Mouse (Mus musculus) MEL (cell line): ENCODE data around the gene Arhgap28. TPM values are rescaled to one million over a fixed set of nuclear protein-coding genes. Genes with fewer than 3 reads are reported as not detected.

ENCODE experiments used
- DNase-seq: peaks from one replicate; pipeline ENCODE4 v3.0.0; 2011; ENCODE audit warnings: low read depth, low spot score
- H3K27ac ChIP-seq: 2 replicates; pipeline ENCODE4 v1.5.1; 2012; ENCODE audit warnings: low read depth, mild to moderate bottlenecking, control low read depth, low read length, moderate library complexity; ENCODE audit not compliant: control insufficient read depth
- H3K27me3 ChIP-seq, 2 experiments: fragments of 150-350 bp in 1 of 2; sonication (generic) in 1 of 2; 2 replicates each; pipeline ENCODE4 v1.6.1; 2012; ENCODE audit warnings: low read length in 2 of 2, mild to moderate bottlenecking in 2 of 2, improper control_type of control experiment in 1 of 2, moderate library complexity in 1 of 2; ENCODE audit not compliant: insufficient read depth in 2 of 2, control insufficient read depth in 1 of 2
- H3K36me3 ChIP-seq, 2 experiments: 2 replicates each; pipeline ENCODE4 v1.6.1; 2012 to 2014; ENCODE audit warnings: low read length in 2 of 2, improper control_type of control experiment in 1 of 2, inconsistent platforms in 1 of 2, mild to moderate bottlenecking in 1 of 2; ENCODE audit not compliant: insufficient read depth in 2 of 2, control insufficient read depth in 1 of 2
- H3K4me1 ChIP-seq, 2 experiments: fragments of 150-350 bp in 1 of 2; sonication (generic) in 1 of 2; 2 replicates each; pipeline ENCODE4 v1.6.1; 2012; ENCODE audit warnings: low read length in 2 of 2, improper control_type of control experiment in 1 of 2, mild to moderate bottlenecking in 1 of 2; ENCODE audit not compliant: insufficient read depth in 2 of 2, control insufficient read depth in 1 of 2
- H3K4me3 ChIP-seq, 2 experiments: fragments of 150-350 bp in 1 of 2; sonication (generic) in 1 of 2; 2 replicates each; pipeline ENCODE4 v1.5.1; 2012; ENCODE audit warnings: low read depth in 2 of 2, low read length in 2 of 2, mild to moderate bottlenecking in 2 of 2, moderate library complexity in 2 of 2, control low read depth in 1 of 2, improper control_type of control experiment in 1 of 2; ENCODE audit not compliant: control insufficient read depth in 1 of 2, insufficient read depth in 1 of 2
- H3K79me2 ChIP-seq: 2 replicates; pipeline ENCODE4 v1.6.1; 2012; ENCODE audit warnings: mild to moderate bottlenecking, low read length, moderate library complexity; ENCODE audit not compliant: control insufficient read depth, poor library complexity, insufficient read depth
- H3K9ac ChIP-seq: 2 replicates; pipeline ENCODE4 v1.6.1; 2012; ENCODE audit warnings: low read depth, mild to moderate bottlenecking, control low read depth, low read length, moderate library complexity; ENCODE audit not compliant: control insufficient read depth, poor library complexity, severe bottlenecking
- H3K9me3 ChIP-seq: fragments of 150-350 bp; sonication (generic); replicated peaks from 2 replicates; pipeline ENCODE4 v1.6.1; 2012; ENCODE audit warnings: mild to moderate bottlenecking, low read length, improper control_type of control experiment, moderate library complexity; ENCODE audit not compliant: insufficient read depth
- BHLHE40 ChIP-seq: IDR thresholded peaks from 2 replicates; pipeline ENCODE4 v1.6.1; 2012; ENCODE audit warnings: low read depth, mild to moderate bottlenecking, inconsistent platforms, low read length, improper control_type of control experiment, borderline replicate concordance
- CHD1 ChIP-seq: IDR thresholded peaks from 2 replicates; pipeline ENCODE4 v1.6.1; 2012; ENCODE audit warnings: low read depth, mild to moderate bottlenecking, inconsistent platforms, low read length, improper control_type of control experiment
- E2F4 ChIP-seq: IDR thresholded peaks from 2 replicates; pipeline ENCODE4 v1.6.1; 2011; ENCODE audit warnings: low read depth, low read length, improper control_type of control experiment, borderline replicate concordance
- ELF1 ChIP-seq: IDR thresholded peaks from 2 replicates; pipeline ENCODE4 v1.6.1; 2014; ENCODE audit warnings: low read depth, mild to moderate bottlenecking, inconsistent platforms, low read length, improper control_type of control experiment, moderate library complexity
- EP300 ChIP-seq, 2 experiments: IDR thresholded peaks; 2 replicates each; pipeline ENCODE4 v1.6.1; 2011; ENCODE audit warnings: improper control_type of control experiment in 2 of 2, low read length in 2 of 2, low read depth in 1 of 2, mild to moderate bottlenecking in 1 of 2
- GABPA ChIP-seq: IDR thresholded peaks from 2 replicates; pipeline ENCODE4 v1.6.1; 2012; ENCODE audit warnings: low read depth, mild to moderate bottlenecking, inconsistent platforms, low read length, improper control_type of control experiment, moderate library complexity
- JUND ChIP-seq: IDR thresholded peaks from 2 replicates; pipeline ENCODE4 v1.6.1; 2011; ENCODE audit warnings: low read depth, mild to moderate bottlenecking, improper control_type of control experiment, low read length
- KAT2A ChIP-seq: conservative IDR thresholded peaks from 2 replicates; pipeline ENCODE4 v1.6.1; 2012; ENCODE audit warnings: low read depth, low read length, improper control_type of control experiment, inconsistent platforms
- MAX ChIP-seq: IDR thresholded peaks from 2 replicates; pipeline ENCODE4 v1.6.1; 2011; ENCODE audit warnings: low read length, improper control_type of control experiment
- MAZ ChIP-seq: IDR thresholded peaks from 2 replicates; pipeline ENCODE4 v1.6.1; 2012; ENCODE audit warnings: low read depth, mild to moderate bottlenecking, inconsistent platforms, low read length, improper control_type of control experiment
- MXI1 ChIP-seq: IDR thresholded peaks from 2 replicates; pipeline ENCODE4 v1.6.1; 2011; ENCODE audit warnings: mild to moderate bottlenecking, low read depth, low read length, improper control_type of control experiment
- MYB ChIP-seq: IDR thresholded peaks from 2 replicates; pipeline ENCODE4 v1.6.1; 2011; ENCODE audit warnings: mild to moderate bottlenecking, low read depth, low read length, improper control_type of control experiment
- NELFE ChIP-seq: IDR thresholded peaks from 2 replicates; pipeline ENCODE4 v1.6.1; 2011; ENCODE audit warnings: low read depth, low read length, improper control_type of control experiment
- NRF1 ChIP-seq: IDR thresholded peaks from 2 replicates; pipeline ENCODE4 v1.6.1; 2014; ENCODE audit warnings: low read depth, mild to moderate bottlenecking, inconsistent platforms, low read length, improper control_type of control experiment, moderate library complexity; ENCODE audit not compliant: poor library complexity, insufficient read depth, severe bottlenecking
- RAD21 ChIP-seq: IDR thresholded peaks from 2 replicates; pipeline ENCODE4 v1.6.1; 2011; ENCODE audit warnings: mild to moderate bottlenecking, low read depth, low read length, improper control_type of control experiment
- RCOR1 ChIP-seq: IDR thresholded peaks from 2 replicates; pipeline ENCODE4 v1.6.1; 2012; ENCODE audit warnings: low read depth, mild to moderate bottlenecking, inconsistent platforms, low read length, improper control_type of control experiment
- SIN3A ChIP-seq: IDR thresholded peaks from 2 replicates; pipeline ENCODE4 v1.6.1; 2012; ENCODE audit warnings: low read length, improper control_type of control experiment, inconsistent platforms
- SMC3 ChIP-seq: IDR thresholded peaks from 2 replicates; pipeline ENCODE4 v1.6.1; 2011; ENCODE audit warnings: low read depth, low read length, improper control_type of control experiment
- TAL1 ChIP-seq: IDR thresholded peaks from 2 replicates; pipeline ENCODE4 v1.6.1; 2012; ENCODE audit warnings: mild to moderate bottlenecking, inconsistent platforms, low read length, moderate library complexity, mixed read lengths
- TCF12 ChIP-seq: IDR thresholded peaks from 2 replicates; pipeline ENCODE4 v1.6.1; 2014; ENCODE audit warnings: low read depth, mild to moderate bottlenecking, inconsistent platforms, low read length, improper control_type of control experiment, moderate library complexity
- UBTF ChIP-seq: IDR thresholded peaks from 2 replicates; pipeline ENCODE4 v1.6.1; 2012; ENCODE audit warnings: low read depth, mild to moderate bottlenecking, inconsistent platforms, low read length, improper control_type of control experiment, moderate library complexity, borderline replicate concordance; ENCODE audit not compliant: insufficient read depth
- USF1 ChIP-seq: IDR thresholded peaks from 2 replicates; pipeline ENCODE4 v1.6.1; 2014; ENCODE audit warnings: low read depth, mild to moderate bottlenecking, inconsistent platforms, low read length, improper control_type of control experiment, moderate library complexity
- ZC3H11A ChIP-seq: IDR thresholded peaks from 2 replicates; pipeline ENCODE4 v1.6.1; 2012; ENCODE audit warnings: low read depth, mild to moderate bottlenecking, inconsistent platforms, low read length, improper control_type of control experiment
- ZNF384 ChIP-seq: IDR thresholded peaks from 2 replicates; pipeline ENCODE4 v1.6.1; 2012; ENCODE audit warnings: low read depth, mild to moderate bottlenecking, inconsistent platforms, low read length, improper control_type of control experiment
- polyA plus RNA-seq, 2 experiments: library from polyadenylated mRNA; stranded (reverse) in 1 of 2; unstranded in 1 of 2; fragments of >175 nt in 1 of 2; fragments of >200 nt in 1 of 2; gene quantifications; 2 replicates each; pipeline versions ENCODE4 v1.2.1 to v1.2.4; 2012; ENCODE audit warnings: low replicate concordance in 2 of 2, low read depth in 1 of 2; ENCODE audit not compliant: insufficient read length in 2 of 2, insufficient read depth in 1 of 2, missing spikeins in 1 of 2
- total RNA-seq: library from RNA; depleted of rRNA; stranded (reverse); fragments of 300-350 nt; gene quantifications from 2 replicates; pipeline ENCODE4 v1.2.3, GENCODE M21; 2012

Arhgap28 gene
- total and polyA plus RNA-seq, 3 experiments: not detected

DNA sequence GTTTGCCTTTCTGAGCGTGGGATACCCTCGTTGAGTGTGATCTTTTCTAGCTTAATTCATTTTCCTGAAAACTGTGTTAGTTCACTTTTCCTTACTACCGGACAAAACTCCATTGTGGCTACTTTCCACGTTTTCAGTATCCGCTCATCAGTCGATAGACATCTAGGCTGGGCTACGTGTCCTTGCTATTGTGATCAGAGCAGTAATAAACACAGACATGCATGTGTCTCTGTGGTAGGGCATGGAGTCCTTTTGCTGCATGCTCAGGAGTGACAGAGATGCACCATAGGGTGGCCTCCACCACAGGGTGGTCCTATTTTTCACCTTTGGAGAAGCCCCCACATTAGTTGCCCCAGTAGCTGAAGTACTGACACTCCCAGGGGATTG is 7.2 kb downstream of the Arhgap28 start:
- H3K4me1 ChIP-seq: no peaks in the 10 kb centered on the region
- no peaks in the 10 kb centered on the region for H3K9me3 ChIP-seq
- H3K9ac ChIP-seq: no peak overlapping the region
- H3K79me2 ChIP-seq: no peaks in the 10 kb centered on the region
- H3K36me3 ChIP-seq: no peaks in the 10 kb centered on the region
- H3K27me3 ChIP-seq: no peaks in the 10 kb centered on the region
- no peak overlapping the region for H3K27ac ChIP-seq
- H3K4me3 ChIP-seq: no peak overlapping the region
- no peak for DNase-seq
- TF ChIP-seq BHLHE40 (no peak), KAT2A (no peak), TAL1 (no peak), NRF1 (no peak), E2F4 (no peak)

- no peak overlapping the region for H3K4me3 ChIP-seq
- H3K9me3 ChIP-seq: no peaks in the 10 kb centered on the region
- no peaks in the 10 kb centered on the region for H3K4me1 ChIP-seq
- TF ChIP-seq MYB: no peak
- no peak for TF ChIP-seq JUND
- TF ChIP-seq TCF12: no peak
- TF ChIP-seq CHD1: no peak
- TF ChIP-seq MXI1: no peak
- TF ChIP-seq NELFE: no peak
- no peak for TF ChIP-seq NRF1
- TF ChIP-seq SIN3A: no peak
- TF ChIP-seq EP300 (IDR thresholded peaks at IDR 0.05; ENCODE audit: low read depth in 1 of 2, low read length in 2 of 2): no peak
- TF ChIP-seq TAL1: no peak
- TF ChIP-seq, all 39 proteins: peak for 0
- no peak overlapping the region for H3K9ac ChIP-seq
- no peaks in the 10 kb centered on the region for H3K79me2 ChIP-seq
- no peak for DNase-seq
- no peaks in the 10 kb centered on the region for H3K27me3 ChIP-seq
- no peaks in the 10 kb centered on the region for H3K36me3 ChIP-seq
- H3K27ac ChIP-seq: no peak overlapping the region
Observed at GRCm38 (mm10) chr17:67996097-67996768, 7.7 kb downstream of the Arhgap28 start.

DNA sequence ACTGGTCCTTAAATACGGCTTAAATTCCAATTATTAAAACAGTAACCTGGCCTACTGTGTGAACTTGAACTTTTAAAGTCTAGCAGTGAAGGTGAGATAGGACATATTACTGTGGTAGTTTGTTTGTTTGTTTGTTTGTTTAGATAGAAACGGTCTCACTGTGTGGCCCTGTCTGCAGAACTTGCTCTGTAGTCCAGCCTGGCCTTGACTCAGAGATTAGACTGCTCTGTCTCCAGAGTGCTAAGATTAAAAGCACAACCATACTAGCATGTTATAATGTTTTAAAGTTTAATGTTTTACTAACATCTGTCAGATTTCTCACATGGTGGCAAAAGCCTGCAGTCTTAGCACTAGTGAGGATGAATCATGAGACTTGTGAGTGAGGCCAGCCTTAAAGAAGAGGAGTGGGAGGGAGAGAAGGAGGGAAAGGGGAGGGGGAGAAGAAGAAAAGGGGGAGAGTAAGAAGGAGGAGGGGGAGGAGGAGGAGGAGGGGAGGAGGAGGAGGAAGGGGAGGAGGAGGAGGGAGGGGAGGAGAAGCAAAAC is 8.6 kb downstream of the Arhgap28 start:
- no peak for DNase-seq
- no peaks in the 10 kb centered on the region for H3K36me3 ChIP-seq
- no peak overlapping the region for H3K9ac ChIP-seq
- H3K4me1 ChIP-seq: no peaks in the 10 kb centered on the region
- no peaks in the 10 kb centered on the region for H3K27me3 ChIP-seq
- no peak overlapping the region for H3K27ac ChIP-seq
- no peaks in the 10 kb centered on the region for H3K79me2 ChIP-seq
- no peak overlapping the region for H3K4me3 ChIP-seq
- no peaks in the 10 kb centered on the region for H3K9me3 ChIP-seq
- TF ChIP-seq MAZ (no peak), TCF12 (no peak), UBTF (no peak), USF1 (no peak), BHLHE40 (no peak), MAX (no peak), ELF1 (no peak), E2F4 (no peak), NELFE (no peak), ZC3H11A (no peak), GABPA (no peak), SMC3 (no peak), NRF1 (no peak), TAL1 (no peak), RCOR1 (no peak), ZNF384 (no peak), RAD21 (no peak)
